In genomic region chr1:185362677-185363520, GRCm38 (mm10) we compare ENCODE assay signal across 8 mouse cellular contexts. TPM values are rescaled to one million over a fixed set of nuclear protein-coding genes. Genes with fewer than 3 reads are reported as not detected.
DNase-seq lines count a peak whose midpoint lies in the region; ATAC-seq lines count a peak whose summit lies in the region.

Gene Eprs, plus strand, starts transcription at chr1:185363044.

- no peaks in the 10 kb centered on the region for H3K27me3 ChIP-seq in heart, embryonic 14.5 days (ENCODE audit: control insufficient read depth, insufficient read depth, low read length)
- no peaks in the 10 kb centered on the region for H3K27me3 ChIP-seq in liver, embryonic 13.5 days
- H3K27me3 ChIP-seq in stomach, embryonic 16.5 days (ENCODE audit: control insufficient read depth, insufficient read depth, low read length): no peaks in the 10 kb centered on the region

- H3K4me1 ChIP-seq in heart, embryonic 14.5 days (ENCODE audit: control insufficient read depth in 2 of 2, insufficient read depth in 2 of 2, low read length in 2 of 2): peaks cover 4 to 18% of the 10 kb centered on the region in 2 experiments
- H3K4me1 ChIP-seq in liver, embryonic 13.5 days (replicated peaks): peaks cover 39% of the 10 kb centered on the region
- H3K4me1 ChIP-seq in stomach, embryonic 16.5 days (ENCODE audit: control insufficient read depth, insufficient read depth, low read length): peaks cover 21% of the 10 kb centered on the region

- H3K9me3 ChIP-seq in heart, embryonic 14.5 days (ENCODE audit: control insufficient read depth, low read length): no peaks in the 10 kb centered on the region
- no peaks in the 10 kb centered on the region for H3K9me3 ChIP-seq in liver, embryonic 13.5 days (replicated peaks)
- no peaks in the 10 kb centered on the region for H3K9me3 ChIP-seq in stomach, embryonic 16.5 days (replicated peaks; ENCODE audit: control insufficient read depth, low read length)

- peak within 1 kb of the TSS; percentile 88 for H3K4me2 ChIP-seq in heart, embryonic 14.5 days (ENCODE audit: low read length)
- peak within 1 kb of the TSS; percentile 84 for H3K4me2 ChIP-seq in liver, embryonic 13.5 days
- H3K4me2 ChIP-seq in stomach, embryonic 16.5 days (ENCODE audit: low read depth, low read length): peak within 1 kb of the TSS; percentile 93

- H3K36me3 ChIP-seq in heart, embryonic 14.5 days (ENCODE audit: control insufficient read depth, insufficient read depth, low read length): peaks cover 24% of the 10 kb centered on the region
- H3K36me3 ChIP-seq in liver, embryonic 13.5 days: peaks cover 13% of the 10 kb centered on the region
- no peaks in the 10 kb centered on the region for H3K36me3 ChIP-seq in stomach, embryonic 16.5 days (ENCODE audit: control insufficient read depth, insufficient read depth, low read length)

- peak within 1 kb of the TSS; percentile 97 to 99 for H3K4me3 ChIP-seq in heart, embryonic 14.5 days (ENCODE audit: control insufficient read depth in 1 of 2, insufficient read depth in 1 of 2, low read depth in 1 of 2, low read length in 2 of 2)
- peak within 1 kb of the TSS; percentile 75 for H3K4me3 ChIP-seq in liver, embryonic 13.5 days (replicated peaks)
- H3K4me3 ChIP-seq in stomach, embryonic 16.5 days (replicated peaks; ENCODE audit: low read length): peak within 1 kb of the TSS; percentile 96

- under 1% methylated on average over 85 of the region's 92 CpGs for WGBS in heart, embryonic 14.5 days
- under 1% methylated on average over 92 of the region's 92 CpGs for WGBS in liver, embryonic 13.5 days (ENCODE audit: insufficient replicate concordance)
- WGBS in stomach, embryonic 16.5 days: under 1% methylated on average over 90 of the region's 92 CpGs

- ATAC-seq in CD4-positive, CD25-positive, alpha-beta regulatory T cell, adult 4 months: peak; percentile 90
- peak; percentile 96 for ATAC-seq in heart, embryonic 14.5 days (ENCODE audit: insufficient number of reproducible peaks, insufficient read depth, low FRiP score, low read depth)
- ATAC-seq in liver, embryonic 13.5 days (ENCODE audit: low read depth): peak; percentile 96
- peak; percentile 98 for ATAC-seq in stomach, embryonic 16.5 days (ENCODE audit: insufficient read depth, low FRiP score)

- H3K27ac ChIP-seq in heart, embryonic 14.5 days (replicated peaks in 1 of 2; ENCODE audit: control insufficient read depth in 1 of 2, insufficient read depth in 1 of 2, low read depth in 2 of 2, low read length in 2 of 2): peak within 1 kb of the TSS; percentile 94 to 95
- H3K27ac ChIP-seq in liver, embryonic 13.5 days: peak within 1 kb of the TSS; percentile 91
- peak within 1 kb of the TSS; percentile 95 for H3K27ac ChIP-seq in stomach, embryonic 16.5 days (ENCODE audit: low read length)

- DNase-seq in c-Kit-negative CD71-positive TER-119-positive erythroid progenitor cells, embryonic 14.5 days (ENCODE audit: low read depth, low spot score): peak; percentile 96
- DNase-seq in fibroblast of lung, adult 2 months (ENCODE audit: low read depth): peak; percentile 97
- DNase-seq in kidney, postnatal 14 days: peak; percentile 99
- peak; percentile 98 for DNase-seq in liver, embryonic 13.5 days
- DNase-seq in neural tube, embryonic 10.5 days (ENCODE audit: extremely low spot score, low spot score): peak; percentile 99

- peak within 1 kb of the TSS; percentile 92 for H3K9ac ChIP-seq in heart, embryonic 14.5 days (ENCODE audit: low read length)
- H3K9ac ChIP-seq in liver, embryonic 13.5 days: peak within 1 kb of the TSS; percentile 88
- H3K9ac ChIP-seq in stomach, embryonic 16.5 days (ENCODE audit: low read length): peak within 1 kb of the TSS; percentile 95

RNA-seq across cellular contexts. Expression of gene Eprs, which starts in this region (rescaled TPM):
- 100 to 1,000 TPM; 108 to 114 TPM for polyA plus RNA-seq in CD4-positive, CD25-positive, alpha-beta regulatory T cell, adult 4 months (2017; shearing (Covaris generic))
- polyA plus RNA-seq in heart, embryonic 14.5 days (2014; fragmentation: Nextera tagmentation; extraction: Ambion mirVana): 103 TPM in 2 replicates
- polyA plus RNA-seq in liver, embryonic 13.5 days (2015; fragmentation: Nextera tagmentation; extraction: Ambion mirVana): 113 and 130 TPM in 2 replicates
- 124 and 128 TPM in 2 replicates for polyA plus RNA-seq in stomach, embryonic 16.5 days (2015; fragmentation: Nextera tagmentation; extraction: Ambion mirVana)

Comparison
In these comparisons a context has a peak if more than half of its experiments do, and no peak if none do; other contexts are left out.
1. Peak in every context shown above with its lines: DNase-seq, ATAC-seq, H3K4me3 ChIP-seq and H3K27ac ChIP-seq.